Comparison of ENCODE assay signal across 8 mouse cellular contexts in genomic region chr2:125135903-125136811, GRCm38 (mm10). TPM values are rescaled to one million over a fixed set of nuclear protein-coding genes. Genes with fewer than 3 reads are reported as not detected.
DNase-seq lines count a peak whose midpoint lies in the region; ATAC-seq and TF ChIP-seq lines count a peak whose summit lies in the region.

TSS of gene Ctxn2 (plus strand) at chr2:125136692.

- intact Hi-C loops in gastrocnemius, postnatal 14 days (cut with DNase I; ENCODE audit: low total_unique reads), result no loop called here
- intact Hi-C loops in left cerebral cortex, adult 2 months (cut with DNase I), result loop anchor here (2.0 kb wide), 1 partner anchor 13 kb away; the partner anchor contains the start of gene Myef2

- ATAC-seq in megakaryocyte, adult 5-6 weeks (ENCODE audit: poor library complexity, severe bottlenecking), result peak; percentile 78

- H3K27ac ChIP-seq in left cerebral cortex, adult 2 months, result peak within 1 kb of the TSS; percentile 84

- H3K4me3 ChIP-seq in left cerebral cortex, adult 2 months, result peak within 1 kb of the TSS; percentile 50

- peak; percentile 57 for DNase-seq in T-cell, adult 2 months (ENCODE audit: low spot score)
- DNase-seq in cerebellum, postnatal 25 days, result peak; percentile 44 to 52
- DNase-seq in gastrocnemius, postnatal 14 days, result peak; percentile 80
- peak; percentile 79 for DNase-seq in induced T-regulatory cell, adult 2 months (ENCODE audit: low read depth)
- peak; percentile 43 to 50 for DNase-seq in left cerebral cortex, adult 2 months (ENCODE audit: extremely low spot score in 1 of 2, low spot score in 2 of 2)
- DNase-seq in right cerebral cortex, adult 2 months (ENCODE audit: low spot score in 2 of 2), result peak; percentile 63 to 71
- DNase-seq in urinary bladder, adult 2 months (ENCODE audit: low spot score), result peak; percentile 35

- TF ChIP-seq CTCF in left cerebral cortex, adult 2 months (IDR thresholded peaks at IDR 0.05), result no peak

RNA-seq across cellular contexts. Expression of gene Ctxn2, which starts in this region (rescaled TPM):
- total RNA-seq in gastrocnemius, postnatal 14 days (2021), result not detected
- 10 to 100 TPM in 1 of 2 experiments, 1 to 10 TPM in 1; 9.7 to 11.0 TPM for total RNA-seq in left cerebral cortex, adult 2 months (2021)
- total RNA-seq in megakaryocyte, adult 5-6 weeks (2015), result not detected in 2 replicates
- not detected in 2 replicates for total RNA-seq in megakaryocyte, adult 5-6 weeks (2017)
- polyA plus RNA-seq in urinary bladder, adult 2 months (2012; rRNA removed), result not detected in 2 replicates

Comparison
In these comparisons a context has a peak if more than half of its experiments do, and no peak if none do; other contexts are left out.
1. Peak in every context shown above with its lines: DNase-seq, ATAC-seq, H3K4me3 ChIP-seq and H3K27ac ChIP-seq.
2. RNA of gene Ctxn2 (total RNA-seq): 9.7 to 11.0 TPM in left cerebral cortex, adult 2 months; not detected in gastrocnemius, postnatal 14 days and not detected in megakaryocyte, adult 5-6 weeks; every median in the first group is over 10 times any median in the second.
3. Peak in DNase-seq in gastrocnemius, postnatal 14 days; RNA of the gene not detected or under 1 TPM.
4. Peak in ATAC-seq in megakaryocyte, adult 5-6 weeks; RNA of the gene not detected or under 1 TPM.
5. Peak in DNase-seq in urinary bladder, adult 2 months; RNA of the gene not detected or under 1 TPM.